Mouse (Mus musculus) CH12.LX (cell line): ENCODE measurements around the gene Mmp1b.

Source experiments
- CTCF ChIP-seq, 2 experiments: IDR thresholded peaks in 1 of 2; conservative IDR thresholded peaks in 1 of 2; 2 replicates each; pipeline ENCODE4 v1.5.1; 2011 to 2012; ENCODE audit warnings: low read depth in 2 of 2, low read length in 2 of 2, improper control_type of control experiment in 1 of 2, inconsistent platforms in 1 of 2, mild to moderate bottlenecking in 1 of 2, moderate library complexity in 1 of 2
- ELF1 ChIP-seq: IDR thresholded peaks from 2 replicates; pipeline ENCODE4 v1.6.1; 2014; ENCODE audit warnings: low read depth, mild to moderate bottlenecking, inconsistent platforms, low read length, improper control_type of control experiment
- EP300 ChIP-seq: IDR thresholded peaks from 2 replicates; pipeline ENCODE4 v1.6.1; 2011; ENCODE audit warnings: low read length, improper control_type of control experiment
- JUND ChIP-seq: conservative IDR thresholded peaks from 2 replicates; pipeline ENCODE4 v1.6.1; 2011; ENCODE audit warnings: low read depth, low read length, improper control_type of control experiment
- KAT2A ChIP-seq: IDR thresholded peaks from 2 replicates; pipeline ENCODE4 v1.6.1; 2012; ENCODE audit warnings: low read length, improper control_type of control experiment, inconsistent platforms; ENCODE audit not compliant: insufficient replicate concordance
- MAX ChIP-seq: IDR thresholded peaks from 2 replicates; pipeline ENCODE4 v1.6.1; 2011; ENCODE audit warnings: low read length, improper control_type of control experiment
- MEF2A ChIP-seq: IDR thresholded peaks from 2 replicates; pipeline ENCODE4 v1.6.1; 2014; ENCODE audit warnings: low read depth, mild to moderate bottlenecking, inconsistent platforms, low read length, improper control_type of control experiment, borderline replicate concordance
- POLR2A ChIP-seq: IDR thresholded peaks from 2 replicates; pipeline ENCODE4 v1.6.1; 2011; ENCODE audit warnings: low read depth, mild to moderate bottlenecking, improper control_type of control experiment, low read length
- POLR2AphosphoS2 ChIP-seq: IDR thresholded peaks from 2 replicates; pipeline ENCODE4 v1.6.1; 2011; ENCODE audit warnings: low read depth, low read length, improper control_type of control experiment
- SMC3 ChIP-seq: IDR thresholded peaks from 2 replicates; pipeline ENCODE4 v1.6.1; 2011; ENCODE audit warnings: low read depth, low read length, improper control_type of control experiment
- ZNF384 ChIP-seq: IDR thresholded peaks from 2 replicates; pipeline ENCODE4 v1.6.1; 2012; ENCODE audit warnings: low read depth, low read length, improper control_type of control experiment, inconsistent platforms

DNA sequence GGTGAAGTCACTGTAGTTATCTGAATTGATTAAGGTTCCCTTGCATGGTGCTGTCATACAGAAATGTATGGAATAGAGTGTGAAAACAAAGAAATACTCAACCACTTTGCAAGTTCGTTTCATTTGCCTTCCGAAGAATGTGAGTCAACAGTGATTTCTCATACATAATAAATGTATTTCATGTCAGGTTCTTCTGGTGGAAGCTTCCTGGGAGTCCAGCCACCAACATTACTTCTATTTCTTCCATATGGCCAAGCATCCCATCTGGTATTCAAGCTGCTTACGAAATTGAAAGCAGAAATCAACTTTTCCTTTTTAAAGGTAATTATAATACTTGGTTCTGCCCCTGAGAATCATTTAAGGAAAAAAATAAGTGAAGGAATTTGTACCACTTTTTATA, 33.3 kb downstream of the Mmp1b start:
- no peak for TF ChIP-seq POLR2A
- TF ChIP-seq ZNF384 = no peak
- no peak for TF ChIP-seq KAT2A
- no peak for TF ChIP-seq JUND
- TF ChIP-seq MEF2A = no peak
- TF ChIP-seq ELF1 = no peak
- TF ChIP-seq POLR2AphosphoS2 = no peak
- no peak for TF ChIP-seq EP300
- no peak for TF ChIP-seq MAX
- no peak for TF ChIP-seq CTCF (conservative IDR thresholded peaks at IDR 0.05 in 1 of 2, IDR thresholded peaks at IDR 0.05 in 1 of 2; ENCODE audit: low read depth in 2 of 2, low read length in 2 of 2)
- TF ChIP-seq SMC3 = no peak
